In the genomic region with DNA sequence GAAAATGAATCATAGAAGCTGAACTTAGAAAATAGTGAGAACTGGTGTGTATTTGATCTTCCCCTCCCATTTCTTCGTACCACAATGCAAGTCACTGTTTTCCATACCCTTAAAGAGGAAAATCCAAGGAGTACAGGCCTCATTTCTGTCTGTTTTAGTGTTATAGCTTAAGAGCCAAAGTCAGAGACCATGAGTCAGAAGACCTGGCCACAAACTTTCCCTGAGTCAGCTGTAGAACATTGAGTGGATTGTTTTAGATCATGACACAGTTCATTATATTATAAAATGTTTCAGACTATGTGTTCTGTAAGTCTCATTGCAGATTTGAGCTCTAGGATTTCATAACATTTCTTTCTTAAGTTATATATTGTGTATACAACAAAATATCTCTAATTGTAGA, we compare ENCODE assay signal across 27 mouse cellular contexts. TPM values are rescaled to one million over a fixed set of nuclear protein-coding genes. Genes with fewer than 3 reads are reported as not detected.
A peak's percentile ranks its signal among the peaks of the same experiment; 100 is the strongest.
DNase-seq lines count a peak whose midpoint lies in the region; ATAC-seq and TF ChIP-seq lines count a peak whose summit lies in the region.
"Had no signal": no experiment of that assay in that cellular context is flagged by ENCODE, and none has a peak within 500 bp of the region (broad histone marks: within the 10 kb centered on the region; RNA-seq: fewer than 3 reads in every experiment).

No protein-coding gene starts in this region.

- H3K9ac ChIP-seq in intestine, embryonic 15.5 days = no peak overlapping the region
- H3K9ac ChIP-seq in hindbrain, postnatal 0 days (replicated peaks; ENCODE audit: low read length) = no peak overlapping the region
- no peak overlapping the region for H3K9ac ChIP-seq in liver, postnatal 0 days (replicated peaks)
- H3K9ac ChIP-seq: embryonic facial prominence, embryonic 12.5 days; forebrain, embryonic 12.5 days had no signal

- H3K36me3 ChIP-seq in intestine, embryonic 15.5 days = no peaks in the 10 kb centered on the region
- no peaks in the 10 kb centered on the region for H3K36me3 ChIP-seq in hindbrain, postnatal 0 days (ENCODE audit: insufficient read depth, low read length)
- no peaks in the 10 kb centered on the region for H3K36me3 ChIP-seq in liver, postnatal 0 days (replicated peaks; ENCODE audit: insufficient read depth, low read length)
- H3K36me3 ChIP-seq: embryonic facial prominence, embryonic 10.5 days; embryonic facial prominence, embryonic 12.5 days; forebrain, embryonic 10.5 days; forebrain, embryonic 12.5 days; G1E had no signal

- DNase-seq in 3134 (ENCODE audit: extremely low read depth, insufficient read length, low spot score) (peak; percentile 45), 416B (ENCODE audit: low read depth) (peak; percentile 32)
- DNase-seq in Muller cell, postnatal 12 days (ENCODE audit: inconsistent ontology term) = peak; percentile 57
- peak; percentile 82 for DNase-seq in fibroblast of lung, adult 2 months (ENCODE audit: low read depth)
- DNase-seq in hindbrain, postnatal 0 days (ENCODE audit: low spot score) = no peak
- no peak for DNase-seq in liver, postnatal 0 days
- DNase-seq in right cerebral cortex, postnatal 14 days = no peak
- DNase-seq: adrenal gland, adult 8-10 months; adrenal gland, postnatal 14 days; adrenal gland, postnatal 36 days; cerebellum, adult 11-12 months; cerebellum, adult 2 months; cerebellum, adult 9-10 months; cerebellum, postnatal 10 days; cerebellum, postnatal 25 days had no signal

- H3K27me3 ChIP-seq in intestine, embryonic 15.5 days (replicated peaks) = no peaks in the 10 kb centered on the region
- no peaks in the 10 kb centered on the region for H3K27me3 ChIP-seq in hindbrain, postnatal 0 days (ENCODE audit: insufficient read depth, low read length)
- no peaks in the 10 kb centered on the region for H3K27me3 ChIP-seq in liver, postnatal 0 days (ENCODE audit: insufficient read depth, low read length)
- H3K27me3 ChIP-seq: CH12.LX; embryonic facial prominence, embryonic 12.5 days; forebrain, embryonic 12.5 days had no signal

- TF ChIP-seq EP300 in liver, postnatal 0 days (IDR thresholded peaks at IDR 0.05; ENCODE audit: low read depth) = no peak

- WGBS in intestine, embryonic 15.5 days = 87% methylated on average over 1 of the region's 1 CpGs
- WGBS in hindbrain, postnatal 0 days = 89% methylated on average over 1 of the region's 1 CpGs
- WGBS in liver, postnatal 0 days (ENCODE audit: insufficient replicate concordance) = 68% methylated on average over 1 of the region's 1 CpGs

- H3K9me3 ChIP-seq in intestine, embryonic 15.5 days = no peaks in the 10 kb centered on the region
- H3K9me3 ChIP-seq in hindbrain, postnatal 0 days (ENCODE audit: low read length) = no peaks in the 10 kb centered on the region
- no peaks in the 10 kb centered on the region for H3K9me3 ChIP-seq in liver, postnatal 0 days (ENCODE audit: low read length)
- H3K9me3 ChIP-seq: embryonic facial prominence, embryonic 10.5 days; embryonic facial prominence, embryonic 12.5 days; forebrain, embryonic 10.5 days; forebrain, embryonic 12.5 days; G1E had no signal

- H3K27ac ChIP-seq in intestine, embryonic 15.5 days = no peak overlapping the region
- no peak overlapping the region for H3K27ac ChIP-seq in hindbrain, postnatal 0 days
- no peak overlapping the region for H3K27ac ChIP-seq in liver, postnatal 0 days (ENCODE audit: low read depth)
- H3K27ac ChIP-seq: embryonic facial prominence, embryonic 10.5 days; embryonic facial prominence, embryonic 12.5 days; forebrain, embryonic 10.5 days; forebrain, embryonic 12.5 days had no signal

- H3K4me2 ChIP-seq in intestine, embryonic 15.5 days (replicated peaks) = no peak overlapping the region
- no peak overlapping the region for H3K4me2 ChIP-seq in hindbrain, postnatal 0 days (ENCODE audit: low read depth, low read length)
- H3K4me2 ChIP-seq in liver, postnatal 0 days (ENCODE audit: low read depth, low read length) = no peak overlapping the region
- H3K4me2 ChIP-seq: embryonic facial prominence, embryonic 12.5 days; forebrain, embryonic 12.5 days had no signal

- TF ChIP-seq CTCF in hindbrain, postnatal 0 days (IDR thresholded peaks at IDR 0.05; ENCODE audit: low read depth) = no peak
- no peak for TF ChIP-seq CTCF in liver, postnatal 0 days (IDR thresholded peaks at IDR 0.05; ENCODE audit: low read depth)

- no peak overlapping the region for H3K4me3 ChIP-seq in intestine, embryonic 15.5 days (replicated peaks)
- no peak overlapping the region for H3K4me3 ChIP-seq in hindbrain, postnatal 0 days (ENCODE audit: low read length)
- no peak overlapping the region for H3K4me3 ChIP-seq in liver, postnatal 0 days (ENCODE audit: low read depth, low read length)
- H3K4me3 ChIP-seq: embryonic facial prominence, embryonic 10.5 days; embryonic facial prominence, embryonic 12.5 days; forebrain, embryonic 10.5 days; forebrain, embryonic 12.5 days had no signal

- ATAC-seq in intestine, embryonic 15.5 days = no peak
- ATAC-seq in hindbrain, postnatal 0 days = no peak
- ATAC-seq in liver, postnatal 0 days = no peak
- ATAC-seq: activated CD4-positive, CD25-positive, alpha-beta regulatory T cell, adult 4 months; CD4-positive, CD25-positive, alpha-beta regulatory T cell, adult 4 months; forebrain, embryonic 14.5 days; forebrain, embryonic 16.5 days; Patski had no signal

- no peaks in the 10 kb centered on the region for H3K4me1 ChIP-seq in intestine, embryonic 15.5 days (replicated peaks)
- H3K4me1 ChIP-seq in hindbrain, postnatal 0 days (ENCODE audit: insufficient read depth, low read length) = no peaks in the 10 kb centered on the region
- no peaks in the 10 kb centered on the region for H3K4me1 ChIP-seq in liver, postnatal 0 days (ENCODE audit: insufficient read depth)
- H3K4me1 ChIP-seq: embryonic facial prominence, embryonic 10.5 days; embryonic facial prominence, embryonic 12.5 days; forebrain, embryonic 10.5 days; forebrain, embryonic 12.5 days had no signal

RNA-seq across cellular contexts. Expression of a gene that starts 22.1 kb away (rescaled TPM):
- polyA plus RNA-seq in intestine, embryonic 15.5 days (2015; fragmentation: Nextera tagmentation; extraction: Ambion mirVana) = 6.4 and 7.1 TPM in 2 replicates
- 90.0 and 90.5 TPM in 2 replicates for total RNA-seq in hindbrain, postnatal 0 days (2014; rRNA removed)
- 48.7 and 51.4 TPM in 2 replicates for polyA plus RNA-seq in hindbrain, postnatal 0 days (2015; fragmentation: Nextera tagmentation; extraction: Ambion mirVana)
- polyA plus RNA-seq in liver, postnatal 0 days (2015; fragmentation: Nextera tagmentation; extraction: Ambion mirVana) = 0.06 and 0.07 TPM in 2 replicates
- total RNA-seq: CH12.LX had no signal
- polyA plus RNA-seq: G1E, Patski had no signal

Comparison
In these comparisons a context has a peak if more than half of its experiments do, and no peak if none do; other contexts are left out.
1. DNase-seq: peak in 3134 (single experiment), 416B (single experiment), Muller cell, postnatal 12 days (single experiment) and fibroblast of lung, adult 2 months (single experiment); none in hindbrain, postnatal 0 days (single experiment), liver, postnatal 0 days (single experiment) and right cerebral cortex, postnatal 14 days (single experiment).